Mouse (Mus musculus) urinary bladder, postnatal 4 days (tissue): Measurements from ENCODE around the gene Tmprss13.

Experiments
- DNase-seq, 2 experiments: peaks; one replicate each; pipeline ENCODE4 v3.0.0; 2021 to 2022; ENCODE audit warnings: low spot score in 2 of 2

Gene Tmprss13

GRCm38 (mm10) chr9:45318855-45319254 lies at the start of gene Tmprss13:
TSS of gene Tmprss13 (plus strand) at chr9:45319100.
- peak in 1 of 2 experiments; percentile 34 for DNase-seq

GRCm38 (mm10) chr9:45272213-45272612 lies 46.7 kb upstream of the Tmprss13 start:
- no peak for DNase-seq

DNA sequence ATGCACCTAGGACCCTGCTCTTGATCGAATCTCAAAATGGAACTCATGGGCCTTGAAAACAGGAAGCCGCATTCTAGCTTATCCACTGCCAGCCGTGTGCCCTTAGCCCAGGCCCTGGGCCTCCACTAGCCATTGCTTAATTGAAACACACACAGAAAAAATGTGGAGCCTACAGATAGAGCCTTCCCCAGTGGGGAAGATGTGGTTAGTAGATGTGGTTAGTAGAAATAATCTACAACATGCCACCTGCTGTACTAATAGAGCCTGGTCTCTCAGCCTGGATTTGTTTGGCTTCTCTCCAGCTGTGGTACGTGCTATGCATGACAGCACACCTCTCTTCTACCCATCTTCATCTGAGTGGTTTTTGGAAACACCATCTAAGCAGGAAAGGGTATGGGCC lies 44.7 kb upstream of the Tmprss13 start:
- DNase-seq: no peak

DNA sequence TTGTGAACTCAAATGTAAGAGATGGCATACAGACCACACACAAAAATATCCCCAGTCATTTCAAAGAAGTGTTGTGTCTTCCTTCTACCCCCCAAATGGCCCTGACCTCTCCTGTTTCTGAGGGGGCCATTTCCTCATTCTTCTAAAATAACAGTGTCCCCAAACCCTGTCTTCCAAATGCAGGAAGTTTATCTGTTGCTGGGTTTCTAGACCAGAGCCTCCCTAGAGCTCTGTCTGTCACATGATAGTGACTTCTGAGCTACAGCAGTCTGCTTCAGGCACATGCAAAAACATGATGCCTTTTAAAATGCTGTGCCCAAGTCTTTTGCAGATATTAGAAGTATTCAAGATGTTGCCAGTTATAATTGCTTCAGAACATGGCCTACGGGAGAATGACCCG lies 44.3 kb upstream of the Tmprss13 start:
- DNase-seq: no peak

DNA sequence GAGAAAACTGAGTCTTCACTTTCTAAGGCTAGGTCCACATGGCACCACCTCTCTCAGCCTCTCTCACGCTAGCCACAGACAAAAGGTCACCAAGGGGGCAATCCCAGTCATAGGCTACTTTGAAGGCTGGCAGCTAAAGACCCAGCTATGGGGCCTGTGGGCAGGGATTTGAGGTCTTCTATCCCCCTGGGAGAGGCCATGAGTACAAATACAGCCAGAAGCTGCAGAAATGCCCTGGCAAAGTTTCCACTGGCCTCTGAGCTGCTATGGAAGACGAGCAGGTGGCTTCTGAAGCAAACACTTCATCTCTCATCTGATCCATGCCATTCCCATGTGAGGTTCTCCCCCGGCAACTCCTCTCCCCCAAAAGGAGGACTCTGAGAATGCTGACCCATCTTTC lies 38.8 kb upstream of the Tmprss13 start:
- no peak for DNase-seq

DNA sequence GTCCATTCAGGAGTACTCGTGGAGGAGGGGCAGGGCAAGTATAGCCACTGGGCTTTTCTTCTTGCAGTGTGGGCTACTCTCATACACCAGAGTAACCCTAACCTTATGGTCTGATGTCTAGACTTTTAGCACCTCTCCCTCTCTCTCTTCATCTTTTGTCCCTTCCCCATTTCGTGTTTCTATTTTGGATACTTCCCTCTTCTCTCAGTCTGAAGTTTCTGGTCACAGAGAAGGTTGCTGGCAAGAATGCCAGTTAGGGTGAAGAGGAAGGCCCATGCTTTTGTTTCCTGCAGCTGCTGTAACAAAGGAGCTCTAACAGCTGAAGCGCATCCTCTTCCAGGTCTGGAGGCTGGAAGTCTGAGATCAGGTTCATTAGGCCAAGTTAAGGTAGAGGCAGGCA lies 38.0 kb upstream of the Tmprss13 start:
- DNase-seq: no peak

DNA sequence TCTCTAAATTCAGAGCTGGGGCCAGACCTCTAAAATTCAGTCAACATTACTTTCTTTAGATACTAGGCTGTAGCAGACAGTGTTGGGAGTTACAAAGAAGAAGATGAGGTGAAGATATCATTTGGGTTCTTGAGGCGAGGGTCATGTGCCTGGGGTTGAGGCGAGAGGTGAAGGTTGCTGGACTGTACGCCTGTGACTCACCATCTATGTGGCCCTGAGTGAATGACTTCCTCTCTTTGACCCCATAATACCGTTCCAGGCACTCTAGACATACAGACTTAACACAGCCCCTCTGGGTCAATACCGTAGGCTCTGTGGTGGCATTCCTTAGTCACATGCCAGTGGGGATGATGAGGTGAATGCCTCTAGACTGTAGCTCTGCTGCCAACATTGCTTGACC lies 36.4 kb upstream of the Tmprss13 start:
- no peak for DNase-seq

GRCm38 (mm10) chr9:45291481-45292168 lies 27.3 kb upstream of the Tmprss13 start:
- no peak for DNase-seq

DNA sequence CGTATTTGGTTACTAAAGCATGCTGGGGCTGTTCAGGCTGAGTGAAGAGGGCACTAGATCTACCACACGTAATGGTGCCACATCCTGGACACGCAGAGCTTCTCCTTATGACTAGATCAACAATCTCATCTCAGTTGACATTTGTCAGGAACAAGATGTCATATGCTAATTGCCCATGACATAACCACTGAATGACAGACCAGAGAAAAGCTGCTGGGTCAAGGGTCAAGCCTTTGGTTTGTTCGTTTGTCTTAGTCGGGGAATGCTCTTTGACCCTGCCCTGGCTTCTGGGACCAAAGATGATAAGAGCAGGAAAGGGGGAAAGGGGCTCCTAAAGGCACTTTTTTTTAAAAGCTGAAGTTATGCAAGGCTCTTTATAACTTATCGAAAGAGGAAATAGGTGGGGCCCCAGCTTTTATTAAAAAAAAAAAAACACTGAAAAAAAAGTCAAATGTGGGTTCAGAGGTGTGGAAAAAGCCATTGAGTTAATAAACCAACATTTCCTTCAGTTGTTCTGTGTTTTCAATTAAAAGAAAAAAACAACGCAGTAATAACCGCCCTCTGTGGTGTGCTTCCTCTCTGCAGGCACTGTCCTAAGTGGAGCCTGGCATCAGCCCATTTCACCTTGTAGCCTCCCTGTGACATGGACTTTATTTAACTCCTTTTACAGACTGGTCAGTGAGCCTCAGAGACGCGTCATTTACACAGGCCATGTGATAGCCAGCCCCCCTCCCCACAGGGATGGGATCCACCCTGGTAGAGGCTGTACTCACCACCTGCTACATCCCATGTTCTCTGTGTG lies 24.5 kb upstream of the Tmprss13 start:
- DNase-seq: no peak

- DNase-seq: no peak
These were observed 19.5 kb upstream of the Tmprss13 start for GRCm38 (mm10) chr9:45299231-45300006.

DNA sequence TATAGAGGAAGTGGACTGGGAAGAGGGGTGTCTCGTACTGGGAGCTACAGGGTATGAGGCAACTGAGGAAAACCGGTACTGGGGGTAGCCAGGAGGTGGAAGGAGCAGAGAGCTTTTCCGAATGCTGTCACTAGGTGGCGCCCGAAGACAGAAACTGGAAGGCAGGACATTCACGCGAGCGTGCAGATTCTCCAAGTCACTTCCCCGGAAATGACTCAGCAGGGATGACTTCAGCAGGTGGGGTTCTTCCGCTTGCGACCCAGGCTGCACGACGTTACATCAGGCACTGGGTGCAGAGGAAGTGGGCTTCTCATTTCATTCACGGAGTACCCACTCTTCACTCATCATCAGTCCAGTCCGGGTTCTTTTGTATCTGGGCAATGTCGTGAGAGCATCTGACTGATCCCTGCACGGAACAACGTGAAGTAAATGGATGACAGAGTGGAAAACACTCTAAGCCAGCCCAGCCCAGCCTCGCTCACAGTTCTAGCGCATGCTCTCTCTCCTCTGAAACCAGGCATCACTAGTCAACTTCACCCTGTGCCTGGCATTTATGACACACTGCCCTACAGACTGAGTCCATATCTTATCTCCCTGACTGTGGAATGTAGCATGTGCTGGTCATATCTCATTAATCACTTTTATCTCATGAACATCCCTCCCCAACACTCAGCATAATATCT lies 18.3 kb upstream of the Tmprss13 start:
- DNase-seq: peak; percentile 85 to 95

DNA sequence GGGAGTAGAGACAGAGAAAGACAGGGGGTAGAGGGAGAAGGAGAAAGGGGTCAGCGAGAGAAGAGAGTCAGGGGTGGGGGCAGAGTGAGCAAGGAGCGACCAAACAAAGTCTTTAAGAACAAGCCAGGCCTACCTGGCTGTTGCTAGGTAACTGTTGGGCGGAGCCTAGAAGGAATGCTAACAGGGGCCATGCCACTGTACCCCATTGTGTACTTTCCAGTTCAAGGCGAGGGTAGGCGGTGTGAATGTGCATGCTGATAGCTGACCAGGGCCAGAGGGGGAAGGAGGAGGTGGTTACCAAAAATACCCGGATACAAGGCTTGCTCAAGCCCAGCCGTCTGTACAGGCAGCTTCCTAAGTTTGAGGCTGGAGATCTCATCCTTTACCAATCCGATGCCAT lies 17.1 kb upstream of the Tmprss13 start:
- DNase-seq: no peak

- DNase-seq: no peak
These were observed 12.0 kb upstream of the Tmprss13 start for GRCm38 (mm10) chr9:45306746-45307410.

DNA sequence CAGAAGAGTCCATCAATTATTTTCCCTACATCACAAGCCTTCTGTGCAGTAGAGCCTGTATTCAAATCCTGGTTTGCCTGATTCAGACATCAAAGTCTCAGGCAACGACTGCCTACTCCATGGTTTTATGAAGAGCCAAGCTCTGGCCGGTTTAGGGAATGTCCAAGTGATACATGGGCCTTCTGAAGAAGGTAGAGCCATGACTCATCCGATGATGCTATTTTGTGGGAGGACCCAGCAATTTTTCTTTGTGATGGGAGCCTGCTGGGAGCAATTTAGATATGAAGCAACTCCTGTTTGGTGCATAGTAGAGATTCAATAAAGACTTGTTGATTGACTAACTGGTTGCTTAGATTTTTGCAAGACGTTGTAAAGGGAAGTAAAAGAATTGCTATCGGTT lies 10.4 kb upstream of the Tmprss13 start:
- DNase-seq: no peak

DNA sequence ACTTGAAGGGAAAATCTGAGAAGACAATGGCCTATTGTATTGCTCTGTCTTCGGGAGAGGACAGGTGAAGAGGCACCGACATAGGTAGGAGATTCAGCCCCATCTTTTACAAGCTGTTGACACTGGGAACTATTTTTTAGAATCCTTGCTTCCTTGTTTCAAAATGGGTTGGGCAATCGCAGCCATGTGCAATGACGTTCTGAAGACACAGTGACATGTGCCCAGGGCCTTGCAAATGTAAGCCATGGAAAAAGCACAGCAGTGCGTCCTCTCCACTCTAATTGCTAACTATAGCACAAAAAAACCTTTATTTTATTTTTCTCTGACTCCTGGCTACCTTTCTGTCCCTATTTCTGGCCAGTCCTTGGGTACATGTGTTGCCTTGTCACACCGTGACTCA lies 7.0 kb upstream of the Tmprss13 start:
- DNase-seq: no peak

DNA sequence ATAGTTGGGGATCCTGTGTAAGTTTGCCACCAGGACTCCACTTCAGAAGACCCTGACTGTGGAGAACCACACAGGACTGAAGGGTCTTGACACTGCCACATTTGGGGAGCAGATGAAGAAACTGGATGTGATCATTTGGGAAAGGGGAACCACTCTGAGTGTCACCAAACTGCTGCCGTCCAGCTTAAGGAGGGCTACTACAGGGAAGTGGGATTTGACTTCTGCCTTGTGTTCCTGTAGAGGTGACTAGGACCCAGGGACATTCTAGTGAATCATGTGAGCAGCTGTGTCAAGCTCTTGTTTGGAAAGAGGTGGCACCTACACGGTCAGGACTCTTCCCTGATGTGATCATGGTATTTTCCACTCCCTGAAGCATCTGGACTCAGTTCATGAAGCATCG lies 5.0 kb upstream of the Tmprss13 start:
- DNase-seq: no peak

- no peak for DNase-seq
These were observed 1.3 kb upstream of the Tmprss13 start for GRCm38 (mm10) chr9:45317635-45318034.

DNA sequence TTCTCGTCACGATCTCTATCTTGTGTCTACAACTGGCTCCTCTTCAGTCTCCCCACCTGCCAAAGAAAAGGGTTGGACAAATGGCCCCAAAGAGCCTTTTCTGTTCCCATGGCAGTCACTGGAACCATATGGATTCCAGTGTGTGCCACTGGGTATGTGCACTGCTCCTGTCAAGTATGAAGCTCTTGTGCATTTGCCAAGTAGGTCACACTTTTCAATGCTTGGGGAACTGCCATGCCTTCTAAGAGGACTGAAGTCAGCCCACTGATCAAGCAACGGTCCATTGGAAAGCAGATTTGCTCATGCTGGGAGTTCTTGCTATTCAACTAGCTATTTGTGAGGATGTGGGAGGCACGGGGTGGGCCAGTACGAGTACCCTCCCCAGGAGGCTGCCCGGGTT lies 2.6 kb downstream of the Tmprss13 start:
- no peak for DNase-seq

GRCm38 (mm10) chr9:45321946-45322430 lies 3.1 kb downstream of the Tmprss13 start:
- no peak for DNase-seq

- no peak for DNase-seq
These were observed 7.5 kb downstream of the Tmprss13 start for GRCm38 (mm10) chr9:45326390-45326789.

GRCm38 (mm10) chr9:45328263-45328662 lies 9.4 kb downstream of the Tmprss13 start:
- DNase-seq: no peak
